Mouse (Mus musculus) olfactory bulb, adult 2 months (tissue): ENCODE data around the gene Prr23a3.

ENCODE experiments used
- CTCF ChIP-seq: fragments of 200-500 bp; IDR thresholded peaks from 2 replicates; pipeline ENCODE4 v1.5.1; 2012; ENCODE audit warnings: low read depth, mild to moderate bottlenecking, low read length, moderate library complexity; ENCODE audit not compliant: insufficient read depth
- POLR2A ChIP-seq: fragments of 200-500 bp; IDR thresholded peaks from 2 replicates; pipeline ENCODE4 v1.6.1; 2012; ENCODE audit warnings: mild to moderate bottlenecking, low read depth, low read length, moderate library complexity; ENCODE audit not compliant: insufficient read depth

DNA sequence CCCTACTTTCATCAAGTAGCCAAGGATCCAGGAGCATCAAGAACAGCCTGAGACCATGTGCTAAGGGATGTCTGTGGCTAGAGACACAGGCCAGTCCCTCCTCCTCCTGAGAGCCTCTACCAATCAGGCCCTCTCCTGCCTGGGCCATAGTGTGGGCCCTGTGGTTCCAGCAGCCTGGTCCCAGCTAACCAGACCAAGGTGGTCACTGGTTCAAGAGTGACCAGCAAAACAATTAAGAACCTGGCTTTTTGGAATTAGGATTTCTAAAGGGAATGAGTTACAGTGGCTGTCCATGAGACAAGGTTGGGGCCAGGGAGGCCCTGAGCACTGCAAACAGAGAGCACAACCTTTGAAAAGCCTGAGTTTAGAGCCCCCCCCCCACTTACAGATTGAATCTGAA lies 43.5 kb upstream of the Prr23a3 start:
- TF ChIP-seq CTCF (no peak), POLR2A (no peak)
